Mouse (Mus musculus): Measurements from ENCODE around the gene Phyh. TPM values are rescaled to one million over a fixed set of nuclear protein-coding genes. Genes with fewer than 3 reads are reported as not detected.

Gene Phyh
- polyA plus RNA-seq, 1 experiment from 2014 or later: 159 TPM

GRCm38 (mm10) chr2:4913949-4914348, 4.9 kb upstream of the Phyh start:
- WGBS: 86% methylated on average over 7 of the region's 7 CpGs
- TF ChIP-seq CTCF (IDR thresholded peaks at IDR 0.05; ENCODE audit: low read depth): no peak

GRCm38 (mm10) chr2:4916037-4916436, 2.8 kb upstream of the Phyh start:
- TF ChIP-seq CTCF (IDR thresholded peaks at IDR 0.05; ENCODE audit: low read depth): no peak
- no peak for ATAC-seq (replicated peaks; ENCODE audit: low FRiP score, low read depth)
- H3K36me3 ChIP-seq (ENCODE audit: insufficient read depth, low read length): no peaks in the 10 kb centered on the region
- H3K4me3 ChIP-seq (replicated peaks; ENCODE audit: low read depth, low read length): no peak overlapping the region
- no peak overlapping the region for H3K4me2 ChIP-seq (ENCODE audit: low read length)
- H3K27ac ChIP-seq: 0 out of 2 replicates have a peak overlapping the region, but pooled peaks have one; percentile 5
- 77% methylated on average over 5 of the region's 6 CpGs for WGBS
- no peaks in the 10 kb centered on the region for H3K9me3 ChIP-seq (replicated peaks; ENCODE audit: low read length)
- H3K9ac ChIP-seq (ENCODE audit: low read depth, low read length): no peak overlapping the region
- no peaks in the 10 kb centered on the region for H3K27me3 ChIP-seq (ENCODE audit: insufficient read depth, low read length)
- no peak for DNase-seq (ENCODE audit: low spot score)
- H3K4me1 ChIP-seq (replicated peaks; ENCODE audit: insufficient read depth, low read length): peaks cover 7% of the 10 kb centered on the region; the same call in 1 of the 2 replicates

More at GRCm38 (mm10) chr2:4913949-4914348, 4.9 kb upstream of the Phyh start:
- H3K9me3 ChIP-seq (replicated peaks; ENCODE audit: low read length): no peaks in the 10 kb centered on the region
- DNase-seq (ENCODE audit: low spot score) (no peak), ATAC-seq (replicated peaks; ENCODE audit: low FRiP score, low read depth) (no peak)
- H3K27ac ChIP-seq: no peak overlapping the region
- H3K4me1 ChIP-seq (replicated peaks; ENCODE audit: insufficient read depth, low read length): peaks cover 7% of the 10 kb centered on the region; the same call in 1 of the 2 replicates
- no peaks in the 10 kb centered on the region for H3K36me3 ChIP-seq (ENCODE audit: insufficient read depth, low read length)
- H3K27me3 ChIP-seq (ENCODE audit: insufficient read depth, low read length): no peaks in the 10 kb centered on the region
- no peak overlapping the region for H3K4me3 ChIP-seq (replicated peaks; ENCODE audit: low read depth, low read length)
- no peak overlapping the region for H3K9ac ChIP-seq (ENCODE audit: low read depth, low read length)
- no peak overlapping the region for H3K4me2 ChIP-seq (ENCODE audit: low read length)

- Histone ChIP-seq H3K27ac (peak overlapping the region; percentile 44; the same call in 1 of the 2 replicates), H3K9ac (ENCODE audit: low read depth, low read length) (no peak overlapping the region), H3K27me3 (ENCODE audit: insufficient read depth, low read length) (no peaks in the 10 kb centered on the region), H3K36me3 (ENCODE audit: insufficient read depth, low read length) (no peaks in the 10 kb centered on the region), H3K4me3 (replicated peaks; ENCODE audit: low read depth, low read length) (peak overlapping the region; percentile 3; the same call in 1 of the 2 replicates), H3K9me3 (replicated peaks; ENCODE audit: low read length) (no peaks in the 10 kb centered on the region), H3K4me2 (ENCODE audit: low read length) (peak overlapping the region; percentile 38), H3K4me1 (replicated peaks; ENCODE audit: insufficient read depth, low read length) (peaks cover 7% of the 10 kb centered on the region; the same call in 1 of the 2 replicates)
- TF ChIP-seq CTCF (IDR thresholded peaks at IDR 0.05; ENCODE audit: low read depth): peak; percentile 91
- WGBS: 17% methylated on average over 8 of the region's 8 CpGs
- peak; percentile 52; the same call in 1 of the 2 replicates for ATAC-seq (replicated peaks; ENCODE audit: low FRiP score, low read depth)
- DNase-seq (ENCODE audit: low spot score): peak; percentile 69
These were observed 1.3 kb upstream of the Phyh start for GRCm38 (mm10) chr2:4917326-4918021.

- TF ChIP-seq CTCF (IDR thresholded peaks at IDR 0.05; ENCODE audit: low read depth): no peak
- no peak overlapping the region for H3K9ac ChIP-seq (ENCODE audit: low read depth, low read length)
- peaks cover 7% of the 10 kb centered on the region; the same call in 1 of the 2 replicates for H3K4me1 ChIP-seq (replicated peaks; ENCODE audit: insufficient read depth, low read length)
- H3K27me3 ChIP-seq (ENCODE audit: insufficient read depth, low read length): no peaks in the 10 kb centered on the region
- no peaks in the 10 kb centered on the region for H3K9me3 ChIP-seq (replicated peaks; ENCODE audit: low read length)
- WGBS: 81% methylated on average over 5 of the region's 5 CpGs
- H3K27ac ChIP-seq: no peak overlapping the region
- H3K4me3 ChIP-seq (replicated peaks; ENCODE audit: low read depth, low read length): no peak overlapping the region
- no peak overlapping the region for H3K4me2 ChIP-seq (ENCODE audit: low read length)
- ATAC-seq (replicated peaks; ENCODE audit: low FRiP score, low read depth) (no peak), DNase-seq (ENCODE audit: low spot score) (no peak)
- H3K36me3 ChIP-seq (ENCODE audit: insufficient read depth, low read length): no peaks in the 10 kb centered on the region
These were observed 2.2 kb downstream of the Phyh start for GRCm38 (mm10) chr2:4921019-4921418.

- Histone ChIP-seq H3K4me1 (replicated peaks; ENCODE audit: insufficient read depth, low read length) (0 out of 2 replicates have a peak, but pooled peaks cover 3% of the 10 kb centered on the region), H3K27me3 (ENCODE audit: insufficient read depth, low read length) (no peaks in the 10 kb centered on the region), H3K36me3 (ENCODE audit: insufficient read depth, low read length) (no peaks in the 10 kb centered on the region), H3K4me2 (ENCODE audit: low read length) (no peak overlapping the region), H3K9me3 (replicated peaks; ENCODE audit: low read length) (no peaks in the 10 kb centered on the region), H3K27ac (peak overlapping the region; percentile 80), H3K9ac (ENCODE audit: low read depth, low read length) (no peak overlapping the region), H3K4me3 (replicated peaks; ENCODE audit: low read depth, low read length) (no peak overlapping the region)
- DNase-seq (ENCODE audit: low spot score): peak; percentile 19
- no peak for TF ChIP-seq CTCF (IDR thresholded peaks at IDR 0.05; ENCODE audit: low read depth)
- peak; percentile 79 for ATAC-seq (replicated peaks; ENCODE audit: low FRiP score, low read depth)
- WGBS: 54% methylated on average over 7 of the region's 7 CpGs
These were observed 3.8 kb downstream of the Phyh start for GRCm38 (mm10) chr2:4922476-4923164.

DNA sequence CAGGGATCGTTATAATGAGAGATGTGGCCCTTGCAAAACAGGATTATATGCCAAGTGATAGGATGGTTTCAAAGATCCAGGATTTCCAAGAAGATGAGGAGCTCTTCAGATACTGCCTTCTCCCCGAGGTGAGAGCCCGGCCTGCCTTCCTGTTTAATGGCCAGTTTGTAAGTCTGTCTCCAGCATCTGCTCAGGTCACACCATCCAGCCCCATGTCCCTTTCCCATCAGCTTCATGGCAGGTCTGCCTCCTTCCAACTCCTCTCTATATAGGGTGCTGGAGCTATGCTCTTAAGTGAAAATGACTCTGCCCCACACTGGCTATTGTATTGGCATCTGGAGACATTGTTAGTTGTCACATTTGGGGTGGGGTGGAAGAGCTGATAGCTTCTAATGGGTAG, 8.6 kb downstream of the Phyh start:
- ATAC-seq (replicated peaks; ENCODE audit: low FRiP score, low read depth): no peak

More for the DNA sequence above, 8.6 kb downstream of the Phyh start:
- no peaks in the 10 kb centered on the region for H3K4me1 ChIP-seq (replicated peaks; ENCODE audit: insufficient read depth, low read length)
- no peak for TF ChIP-seq CTCF (IDR thresholded peaks at IDR 0.05; ENCODE audit: low read depth)
- no peaks in the 10 kb centered on the region for H3K27me3 ChIP-seq (ENCODE audit: insufficient read depth, low read length)
- peaks cover 8% of the 10 kb centered on the region; the same call in 1 of the 2 replicates for H3K36me3 ChIP-seq (ENCODE audit: insufficient read depth, low read length)
- no peaks in the 10 kb centered on the region for H3K9me3 ChIP-seq (replicated peaks; ENCODE audit: low read length)
- no peak overlapping the region for H3K27ac ChIP-seq
- H3K4me3 ChIP-seq (replicated peaks; ENCODE audit: low read depth, low read length): no peak overlapping the region
- no peak overlapping the region for H3K4me2 ChIP-seq (ENCODE audit: low read length)
- no peak for DNase-seq (ENCODE audit: low spot score)
- no peak overlapping the region for H3K9ac ChIP-seq (ENCODE audit: low read depth, low read length)
- WGBS: 90% methylated on average over 3 of the region's 3 CpGs

Measured in kidney, postnatal 0 days (tissue).